Mouse (Mus musculus) CD4-positive, CD25-positive, alpha-beta regulatory T cell, adult 2 months (primary cell): Measurements from ENCODE around the gene Vwce.

ENCODE experiments used
- DNase-seq: peaks from one replicate; pipeline ENCODE4 v3.0.0-alpha.2; 2012; ENCODE audit warnings: low read depth, low spot score

Vwce gene

DNA sequence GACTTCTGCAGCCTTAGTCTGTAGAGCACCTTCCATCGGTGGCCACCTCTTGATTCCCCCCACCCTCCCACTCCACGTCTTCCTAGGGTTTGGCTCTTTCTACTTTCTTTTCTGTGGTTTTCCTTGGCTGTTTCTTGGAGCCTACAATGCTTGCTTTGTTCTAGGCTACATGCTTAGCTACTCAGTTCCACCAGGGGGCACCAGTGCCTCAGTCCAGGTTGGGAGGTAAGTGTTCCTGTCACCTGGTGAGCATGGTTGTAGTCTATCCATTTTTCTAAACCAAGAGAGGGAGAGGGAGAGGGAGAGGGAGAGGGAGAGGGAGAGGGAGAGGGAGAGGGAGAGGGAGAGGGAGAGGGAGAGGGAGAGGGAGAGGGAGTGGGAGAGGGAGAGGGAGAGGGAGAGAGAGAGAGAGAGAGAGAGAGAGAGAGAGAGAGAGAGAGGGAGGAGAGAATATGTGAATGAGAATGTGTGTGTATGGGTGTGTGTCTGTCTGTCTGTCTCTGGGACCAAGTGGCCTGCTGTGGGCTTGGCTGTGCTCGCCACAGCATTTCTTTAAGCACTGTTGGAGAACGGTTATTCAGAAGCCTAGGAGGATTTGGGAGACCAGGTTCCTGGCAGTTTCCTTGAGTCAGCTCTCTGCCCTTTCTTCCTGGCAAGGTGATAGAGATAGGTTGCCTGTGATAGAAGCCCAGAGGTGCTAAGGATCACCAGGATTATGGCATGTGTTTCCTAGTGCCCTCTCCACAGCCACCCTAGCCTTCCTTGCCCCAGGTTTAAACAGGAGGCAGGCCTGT, 80.9 kb downstream of the Vwce start:
- DNase-seq = peak; percentile 92

DNA sequence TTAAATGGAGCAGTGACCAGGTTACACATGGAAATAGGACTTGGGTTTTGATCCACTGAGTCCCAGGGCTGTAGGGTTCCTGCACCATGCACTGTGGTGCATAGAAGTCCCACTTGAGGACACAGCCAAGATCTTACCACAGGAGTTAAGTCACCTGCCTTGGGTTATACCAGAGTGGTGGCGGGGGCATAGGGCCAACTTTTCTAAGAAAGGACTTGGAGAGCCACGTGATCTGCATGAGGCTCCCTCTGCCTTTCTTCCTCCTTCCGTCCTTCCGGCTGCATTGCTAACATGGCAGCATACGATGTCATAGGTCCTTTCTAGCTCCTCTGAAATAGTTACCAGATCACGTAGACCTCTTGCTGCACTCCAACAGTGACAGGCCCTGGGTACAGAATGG, 81.5 kb downstream of the Vwce start:
- DNase-seq = peak; percentile 58
